Mouse (Mus musculus): ENCODE data around the gene Plppr3. TPM values are rescaled to one million over a fixed set of nuclear protein-coding genes. Genes with fewer than 3 reads are reported as not detected.

Gene Plppr3
- total RNA-seq (2021), result 0.93 and 2.2 TPM in 2 replicates
- long read RNA-seq, experiment 1, partial matches to known transcripts, result 0 of 2 reads
- long read RNA-seq, experiment 1, other reads (novel, unspliced or antisense), result 2 of 2 reads
- long read RNA-seq, experiment 2, partial matches to known transcripts, result 0 of 4 reads
- long read RNA-seq, experiment 2, other reads (novel, unspliced or antisense), result 3 of 4 reads

- peak; percentile 38 for DNase-seq
These were observed at the start of gene Plppr3, which contains the start of gene Prtn3 for GRCm38 (mm10) chr10:79874290-79874862. TSS of gene Plppr3 (minus strand) at chr10:79874634. TSS of gene Prtn3 (plus strand) at chr10:79874476.

- peak; percentile 43 for DNase-seq
These were observed 47.1 kb upstream of the Plppr3 start for GRCm38 (mm10) chr10:79921572-79921971.

GRCm38 (mm10) chr10:79920958-79921535 lies 46.6 kb upstream of the Plppr3 start, which contains the start of gene R3hdm4:
TSS of gene R3hdm4 (minus strand) at chr10:79921208.
- no peak for DNase-seq

DNA sequence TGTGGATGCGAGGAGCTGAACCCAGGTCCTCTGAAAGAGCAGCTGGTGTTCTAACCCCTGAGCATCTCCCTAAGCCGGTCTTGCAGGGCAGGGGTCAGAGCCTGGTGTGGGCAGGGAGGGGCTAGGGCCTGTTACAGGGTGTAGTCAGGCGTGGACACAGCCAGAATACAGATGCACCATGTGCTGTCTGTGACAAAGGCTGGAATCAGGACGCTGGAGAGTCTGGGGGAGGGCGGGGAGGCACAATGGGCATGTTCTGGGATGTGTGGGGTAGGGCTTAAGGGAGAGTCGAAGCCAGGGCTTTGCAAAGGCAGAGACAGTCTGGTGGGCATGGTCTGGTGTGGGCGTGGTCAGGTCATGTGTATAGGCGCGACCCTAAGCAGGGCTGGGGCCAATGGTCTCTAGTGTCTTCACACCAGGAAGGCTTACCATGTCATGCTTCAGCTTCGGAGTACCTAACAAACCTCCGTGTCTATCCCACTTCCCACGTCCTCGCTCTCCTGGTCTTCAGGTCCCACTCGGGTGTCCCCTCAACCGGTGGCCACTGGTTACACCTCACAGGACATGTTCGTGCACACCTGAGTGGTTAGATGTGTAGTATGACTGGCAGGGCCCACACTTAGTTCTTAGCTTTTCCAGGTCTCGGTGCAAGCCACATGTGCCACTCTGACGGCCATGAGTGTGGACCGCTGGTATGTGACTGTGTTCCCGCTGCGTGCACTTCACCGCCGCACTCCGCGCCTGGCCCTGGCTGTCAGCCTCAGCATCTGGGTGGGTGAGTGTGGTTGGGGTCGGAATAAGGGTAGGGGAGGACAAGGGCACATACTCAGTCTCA lies 45.8 kb upstream of the Plppr3 start:
- no peak for DNase-seq

DNA sequence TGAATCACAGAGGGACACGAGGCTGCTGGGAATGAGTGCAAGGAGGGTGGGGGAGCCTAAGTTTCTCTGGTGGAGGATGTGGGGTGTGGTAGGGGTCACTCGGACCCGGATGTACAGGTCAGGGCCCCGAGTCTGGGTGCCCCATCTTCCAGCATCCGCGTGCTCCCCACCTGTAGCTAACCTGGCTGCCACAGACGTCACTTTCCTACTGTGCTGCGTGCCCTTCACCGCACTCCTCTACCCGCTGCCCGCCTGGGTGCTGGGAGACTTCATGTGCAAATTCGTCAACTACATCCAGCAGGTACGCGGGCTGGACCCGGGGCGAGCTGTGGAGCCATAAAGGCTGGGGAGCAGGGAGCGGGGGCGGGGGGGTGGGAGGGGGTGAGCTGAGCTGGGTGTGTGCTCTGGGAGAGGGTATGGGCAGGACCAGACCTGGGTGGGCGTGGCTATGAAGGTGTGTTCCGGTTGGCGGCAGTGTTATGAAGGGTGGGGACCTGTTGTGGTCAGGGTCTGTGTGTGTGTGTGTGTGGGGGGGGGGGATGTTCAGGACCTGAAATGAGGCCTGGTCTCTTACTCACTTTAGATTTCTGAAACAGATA lies 44.9 kb upstream of the Plppr3 start:
- no peak for DNase-seq

DNA sequence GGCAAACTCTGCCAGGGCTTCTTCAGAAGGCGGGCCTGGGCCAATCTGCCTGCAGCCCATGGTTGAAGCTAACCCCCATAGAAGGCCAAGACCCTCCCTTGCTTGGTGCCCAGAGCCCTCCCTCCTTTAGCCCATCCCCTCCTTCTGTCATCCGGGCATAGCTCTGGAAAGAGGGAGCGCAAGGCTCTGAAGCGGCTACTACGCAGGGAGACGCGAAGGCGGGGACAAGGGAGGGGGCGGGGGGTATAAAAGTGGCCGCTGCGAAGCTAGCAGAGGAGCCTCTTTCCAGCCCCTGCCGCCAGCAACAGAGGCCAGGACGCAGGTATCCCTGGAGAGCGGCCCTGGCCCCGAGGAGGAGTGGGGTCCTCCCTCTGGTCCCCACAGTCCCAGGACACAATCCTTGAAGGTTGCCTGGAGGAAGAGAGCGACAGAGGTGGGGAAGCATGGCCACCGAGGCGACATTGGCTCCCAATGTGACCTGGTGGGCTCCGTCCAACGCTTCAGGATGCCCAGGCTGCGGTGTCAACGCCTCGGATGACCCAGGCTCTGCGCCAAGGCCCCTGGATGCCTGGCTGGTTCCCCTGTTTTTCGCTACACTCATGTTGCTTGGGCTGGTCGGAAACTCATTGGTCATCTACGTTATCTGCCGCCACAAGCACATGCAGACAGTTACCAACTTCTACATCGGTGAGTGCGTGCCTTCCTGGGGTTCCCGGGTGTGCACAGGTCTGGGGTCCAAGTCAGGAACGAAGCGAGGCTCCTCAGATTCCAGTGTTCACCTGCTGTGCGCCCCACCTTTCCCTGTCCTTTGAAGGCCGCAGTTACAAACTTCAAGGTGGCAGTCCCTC lies 44.0 kb upstream of the Plppr3 start:
- peak; percentile 56 for DNase-seq

DNA sequence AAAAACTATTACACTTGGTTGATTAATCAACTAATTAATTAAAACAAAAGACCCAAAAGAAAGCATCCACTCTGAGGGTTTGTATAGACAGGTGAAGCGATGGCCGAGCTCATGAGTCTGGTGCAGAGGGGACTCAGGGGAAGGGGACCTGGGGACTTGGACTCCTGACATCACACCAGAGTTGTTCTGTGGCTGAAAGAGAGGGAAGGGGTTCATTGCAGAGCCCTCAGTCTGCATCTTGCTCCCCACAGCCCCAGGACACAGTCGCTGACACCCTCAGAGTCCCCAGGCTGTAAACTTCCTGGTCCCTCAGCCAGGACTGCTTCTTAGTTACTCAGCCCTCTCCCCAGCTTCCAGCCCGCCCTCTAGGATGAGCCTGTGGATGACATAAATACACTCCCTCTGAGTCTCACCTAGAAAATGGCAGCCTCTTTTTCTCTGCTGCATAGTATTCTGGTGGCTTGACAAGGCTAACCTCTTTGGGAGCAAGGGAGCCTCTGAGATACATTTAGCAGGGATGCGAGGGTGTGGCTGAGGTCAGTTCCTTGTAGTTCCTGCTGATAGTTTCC lies 43.2 kb upstream of the Plppr3 start:
- no peak for DNase-seq

- peak; percentile 95 for DNase-seq
These were observed 42.5 kb upstream of the Plppr3 start, which contains the start of gene Kiss1r for GRCm38 (mm10) chr10:79916808-79917531. TSS of gene Kiss1r (plus strand) at chr10:79916971.

DNA sequence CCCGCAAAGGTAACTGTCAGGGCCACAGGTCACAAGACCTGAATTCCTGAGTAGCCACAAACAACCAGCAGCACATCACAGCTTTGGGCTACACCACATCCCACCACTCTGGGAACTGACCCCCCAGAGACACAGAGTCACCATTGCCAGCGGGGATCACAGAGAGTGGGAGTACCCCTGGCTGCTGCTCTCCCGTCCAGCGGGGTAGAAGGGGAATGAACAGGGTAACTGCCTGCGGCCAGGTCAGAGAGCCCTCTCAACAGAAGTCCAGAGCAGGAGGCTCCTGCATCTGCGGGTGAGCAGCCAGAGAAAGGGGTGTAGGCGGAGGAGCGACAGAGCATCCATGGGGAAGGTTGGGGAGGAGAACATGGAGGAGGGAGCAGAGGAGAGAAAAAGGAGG lies 41.6 kb upstream of the Plppr3 start:
- peak; percentile 34 for DNase-seq

- peak; percentile 58 for DNase-seq
These were observed 40.6 kb upstream of the Plppr3 start for GRCm38 (mm10) chr10:79914948-79915596.

DNA sequence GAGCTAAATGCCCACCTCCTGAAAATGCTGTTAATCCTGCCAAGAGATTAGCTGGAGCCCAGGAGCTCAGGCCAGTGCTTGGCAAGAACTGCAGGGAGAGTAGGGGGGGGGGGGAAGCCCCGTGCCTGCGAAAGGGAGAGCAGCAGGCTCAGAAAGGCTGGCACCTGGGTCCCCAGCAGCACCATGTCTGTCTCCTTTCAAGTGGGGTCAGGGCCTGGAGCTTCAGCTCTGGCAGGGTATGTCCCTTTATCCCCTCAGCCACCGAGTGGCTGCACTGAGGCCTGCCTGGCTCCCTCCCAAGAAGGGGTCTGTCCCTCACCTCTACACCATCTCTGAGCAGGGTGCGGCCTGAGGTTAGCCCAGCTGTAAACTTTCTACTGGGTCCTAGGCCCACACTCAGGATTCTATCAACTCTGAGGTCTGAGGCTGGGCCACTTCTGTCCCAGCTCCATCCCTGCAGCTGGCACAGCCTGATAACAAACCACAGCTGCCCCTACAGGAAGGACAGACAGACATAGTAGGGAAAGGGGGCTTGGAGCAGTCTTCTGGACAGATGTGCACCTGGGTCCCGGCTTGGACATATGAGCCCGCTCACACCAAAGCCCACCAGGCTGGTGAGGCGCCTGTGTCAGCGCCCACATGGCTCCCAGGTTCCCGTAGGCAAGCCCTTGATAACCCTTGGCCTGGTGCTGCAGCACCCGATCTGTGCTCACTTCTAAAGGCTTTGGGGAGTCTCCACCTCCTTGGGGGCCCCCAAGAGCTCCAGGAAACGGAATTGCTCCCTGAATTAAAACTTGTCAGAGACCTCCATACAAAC lies 39.9 kb upstream of the Plppr3 start:
- DNase-seq, result no peak

GRCm38 (mm10) chr10:79912412-79912811 lies 38.0 kb upstream of the Plppr3 start:
- no peak for DNase-seq

- no peak for DNase-seq
These were observed 36.1 kb upstream of the Plppr3 start, which contains the start of gene Gm26602 for GRCm38 (mm10) chr10:79910556-79910955. TSS of gene Gm26602 (plus strand) at chr10:79910856.

GRCm38 (mm10) chr10:79909092-79909922 lies 34.9 kb upstream of the Plppr3 start:
- DNase-seq, result no peak

GRCm38 (mm10) chr10:79908167-79909091 lies 34.0 kb upstream of the Plppr3 start, which contains the start of gene Med16:
TSS of gene Med16 (minus strand) at chr10:79908923.
- peak; percentile 98 for DNase-seq

DNA sequence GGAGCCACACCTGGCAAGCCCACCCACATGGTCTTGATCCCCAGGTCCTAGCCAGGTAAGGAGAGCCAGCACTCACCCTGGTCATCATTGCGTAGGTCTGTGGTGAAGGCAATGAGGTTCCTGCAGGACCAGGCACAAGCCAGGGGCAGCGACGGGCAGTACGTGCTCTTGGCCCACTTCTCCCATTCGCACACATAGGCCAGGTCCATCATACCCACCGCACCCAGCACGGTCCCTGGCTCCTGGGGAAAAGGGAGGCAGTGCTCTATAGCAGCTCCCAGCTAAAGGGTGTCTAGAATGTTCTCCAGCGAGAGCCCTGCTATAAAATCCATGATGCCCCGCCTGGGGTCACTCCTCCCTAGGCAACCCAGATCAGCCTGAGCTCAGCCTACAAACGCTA lies 33.0 kb upstream of the Plppr3 start:
- no peak for DNase-seq

DNA sequence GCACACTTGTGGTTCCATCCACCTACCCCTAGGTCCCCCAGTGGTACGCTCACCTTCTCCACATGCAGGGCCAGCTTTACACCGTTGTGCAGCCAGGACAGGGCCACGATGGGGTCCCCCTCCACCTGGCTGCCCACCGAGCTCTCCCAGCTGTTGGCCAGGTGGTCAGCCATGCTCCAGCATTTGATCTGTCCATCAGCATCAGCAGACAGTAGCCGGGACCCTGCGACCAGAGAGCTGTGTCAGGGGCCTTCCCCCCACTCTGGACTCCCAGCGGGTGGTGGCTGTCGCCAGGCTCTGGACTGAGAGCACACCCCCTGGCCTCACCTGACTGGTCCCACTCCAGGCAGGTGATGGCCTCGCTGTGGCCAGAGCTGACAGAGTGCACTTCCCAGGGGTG lies 32.3 kb upstream of the Plppr3 start:
- DNase-seq, result no peak

Measured in adrenal gland, postnatal 14 days (tissue).